1 mouse cellular context compared by ENCODE assay signal in the genomic region with DNA sequence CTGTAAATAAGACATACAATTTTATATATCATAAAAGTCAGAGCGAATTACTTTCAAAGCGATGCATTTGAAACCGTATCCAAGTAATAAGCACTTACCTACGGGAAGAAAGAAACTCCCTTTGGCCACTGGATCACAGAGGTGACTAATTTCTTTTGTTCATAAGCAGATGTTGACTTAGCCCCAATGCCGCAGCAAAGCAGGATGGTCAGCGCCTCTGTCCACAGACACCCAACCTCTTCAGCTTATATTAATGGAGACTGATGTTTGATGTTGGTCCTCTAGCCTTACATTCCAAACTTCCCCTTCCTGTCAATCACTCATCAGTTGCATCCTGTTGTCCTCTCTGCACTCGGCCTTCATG.
TF ChIP-seq lines count a peak whose summit lies in the region.

No protein-coding gene starts in this region.

TF ChIP-seq in MEL, 35 proteins besides CTCF, POLR2A, EP300 and RAD21 (continued from another document):
- TF ChIP-seq RCOR1 (IDR thresholded peaks at IDR 0.05; ENCODE audit: low read depth, low read length) (no peak), MYC (IDR thresholded peaks at IDR 0.05; ENCODE audit: low read depth, low read length) (no peak), ELF1 (IDR thresholded peaks at IDR 0.05; ENCODE audit: low read depth, low read length) (no peak), ZKSCAN1 (IDR thresholded peaks at IDR 0.05; ENCODE audit: low read depth, low read length) (no peak), MYB (IDR thresholded peaks at IDR 0.05; ENCODE audit: low read depth, low read length) (no peak), MAFK (IDR thresholded peaks at IDR 0.05; ENCODE audit: borderline replicate concordance, low read depth, low read length) (no peak), NRF1 (IDR thresholded peaks at IDR 0.05; ENCODE audit: insufficient read depth, low read depth, low read length, poor library complexity, severe bottlenecking) (no peak), UBTF (IDR thresholded peaks at IDR 0.05; ENCODE audit: borderline replicate concordance, insufficient read depth, low read depth, low read length) (no peak), MEF2A (IDR thresholded peaks at IDR 0.05; ENCODE audit: extremely low read depth, insufficient replicate concordance, low read depth, low read length, poor library complexity, severe bottlenecking) (no peak), TAL1 (IDR thresholded peaks at IDR 0.05; ENCODE audit: low read length) (no peak), ZNF384 (IDR thresholded peaks at IDR 0.05; ENCODE audit: low read depth, low read length) (no peak), USF2 (IDR thresholded peaks at IDR 0.05; ENCODE audit: borderline replicate concordance in 1 of 2, insufficient read depth in 1 of 2, low read depth in 1 of 2, low read length in 2 of 2) (no peak)
